Comparison of ENCODE assay signal across 18 mouse cellular contexts in the genomic region with DNA sequence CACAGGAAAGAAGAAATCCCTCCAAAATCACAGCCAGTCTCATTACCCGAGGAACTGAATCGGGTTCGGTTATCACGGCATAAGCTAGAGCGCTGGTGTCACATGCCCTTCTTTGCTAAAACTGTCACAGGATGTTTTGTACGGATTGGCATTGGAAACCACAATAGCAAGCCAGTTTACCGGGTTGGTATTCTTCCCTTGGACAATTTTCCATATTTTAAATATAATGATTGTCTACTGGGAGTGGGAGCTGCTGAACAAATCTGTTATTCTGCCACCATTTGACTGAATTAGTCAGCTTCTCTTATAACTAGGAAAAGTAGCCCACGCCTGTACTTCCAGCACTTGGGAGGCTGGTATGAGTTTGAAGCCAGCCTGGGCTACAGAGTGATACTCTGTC. TPM values are rescaled to one million over a fixed set of nuclear protein-coding genes. Genes with fewer than 3 reads are reported as not detected.
DNase-seq lines count a peak whose midpoint lies in the region; TF ChIP-seq lines count a peak whose summit lies in the region.
"Had no signal": no experiment of that assay in that cellular context is flagged by ENCODE, and none has a peak within 500 bp of the region (broad histone marks: within the 10 kb centered on the region; RNA-seq: fewer than 3 reads in every experiment).

No protein-coding gene starts in this region.

- H3K4me3 ChIP-seq in layer of hippocampus, adult 2 months = no peak overlapping the region
- H3K4me3 ChIP-seq: embryonic facial prominence, embryonic 10.5 days; embryonic facial prominence, embryonic 12.5 days; forebrain, embryonic 13.5 days; forebrain, embryonic 15.5 days had no signal

- DNase-seq in layer of hippocampus, adult 11-12 months (ENCODE audit: low spot score) = peak; percentile 53
- no peak for DNase-seq in layer of hippocampus, postnatal 10 days (ENCODE audit: low spot score in 2 of 2)
- DNase-seq in layer of hippocampus, adult 2 months (ENCODE audit: low spot score in 2 of 2) = peak; percentile 47 to 76
- no peak for DNase-seq in layer of hippocampus, postnatal 25 days (ENCODE audit: extremely low spot score in 1 of 2, low spot score in 1 of 2)
- DNase-seq in layer of hippocampus, adult 9-11 months = peak; percentile 70
- DNase-seq in cerebellum, adult 8-10 months = no peak
- DNase-seq: adrenal gland, adult 2 months; adrenal gland, postnatal 10 days; adrenal gland, postnatal 25 days; cerebellum, adult 11 months; cerebellum, adult 18-20 months; cerebellum, adult 9-10 months; cerebellum, postnatal 10 days; cerebellum, postnatal 25 days had no signal

- peak overlapping the region; percentile 81 for H3K27ac ChIP-seq in layer of hippocampus, adult 2 months
- H3K27ac ChIP-seq: embryonic facial prominence, embryonic 10.5 days; embryonic facial prominence, embryonic 12.5 days; forebrain, embryonic 13.5 days; forebrain, embryonic 15.5 days had no signal

- TF ChIP-seq CTCF in layer of hippocampus, adult 2 months (conservative IDR thresholded peaks at IDR 0.05) = no peak

RNA-seq across cellular contexts. Expression of gene Itpka, which starts 21.1 kb away (rescaled TPM):
- 100 to 1,000 TPM; 115 to 124 TPM for total RNA-seq in layer of hippocampus, postnatal 10 days (2021)
- total RNA-seq in layer of hippocampus, adult 2 months (2021) = 100 to 1,000 TPM; 265 to 270 TPM
- total RNA-seq in layer of hippocampus, postnatal 25 days (2021) = 100 to 1,000 TPM; 283 to 285 TPM

RNA-seq across cellular contexts. Expression of gene Ltk, which starts 39.2 kb away (rescaled TPM):
- total RNA-seq in layer of hippocampus, postnatal 10 days (2021) = 1 to 10 TPM; 3.6 to 4.8 TPM
- 10 to 100 TPM; 13.7 to 14.3 TPM for total RNA-seq in layer of hippocampus, adult 2 months (2021)
- 10 to 100 TPM; 10.5 to 12.9 TPM for total RNA-seq in layer of hippocampus, postnatal 25 days (2021)

RNA-seq across cellular contexts. Expression of gene Rtf1, which starts 46.2 kb away (rescaled TPM):
- total RNA-seq in layer of hippocampus, postnatal 10 days (2021) = 10 to 100 TPM; 58.0 to 63.0 TPM
- 10 to 100 TPM; 60.3 to 62.9 TPM for total RNA-seq in layer of hippocampus, adult 2 months (2021)
- 10 to 100 TPM; 54.9 to 62.3 TPM for total RNA-seq in layer of hippocampus, postnatal 25 days (2021)

RNA-seq across cellular contexts. Expression of gene Ndufaf1, which starts 58.4 kb away (rescaled TPM):
- 10 to 100 TPM; 27.0 to 27.8 TPM for total RNA-seq in layer of hippocampus, postnatal 10 days (2021)
- total RNA-seq in layer of hippocampus, adult 2 months (2021) = 10 to 100 TPM; 30.7 to 31.9 TPM
- 10 to 100 TPM; 32.0 to 32.1 TPM for total RNA-seq in layer of hippocampus, postnatal 25 days (2021)

Comparison
In these comparisons a context has a peak if more than half of its experiments do, and no peak if none do; other contexts are left out.
1. DNase-seq: peak in layer of hippocampus, adult 11-12 months (single experiment), layer of hippocampus, adult 2 months (2 of 2) and layer of hippocampus, adult 9-11 months (single experiment); none in layer of hippocampus, postnatal 10 days (0 of 2), layer of hippocampus, postnatal 25 days (0 of 2) and cerebellum, adult 8-10 months (single experiment).